Mouse (Mus musculus): ENCODE results near the gene Ppp1r10.

DNA sequence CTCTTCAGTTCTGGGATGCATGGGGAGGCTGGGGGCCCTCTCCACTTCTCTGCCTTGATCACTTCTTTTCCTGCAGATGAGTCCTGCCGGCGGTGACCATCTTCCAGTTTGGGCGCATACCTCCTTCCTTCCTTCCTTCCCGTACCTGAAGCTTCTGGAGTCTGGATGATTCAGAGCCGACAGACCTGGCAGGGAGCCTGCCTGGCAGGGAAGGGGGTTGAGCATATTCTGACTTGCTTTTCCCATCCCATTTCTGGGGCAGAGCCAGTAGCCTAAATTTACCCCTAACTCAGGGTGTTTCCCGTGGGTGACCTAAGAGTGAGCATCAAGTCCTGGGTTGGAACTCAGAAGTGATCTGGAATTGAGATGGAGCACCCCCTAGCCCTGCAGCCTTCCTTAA lies 41.5 kb upstream of the Ppp1r10 start:
- TF ChIP-seq CTCF (IDR thresholded peaks at IDR 0.05; ENCODE audit: low read depth, low read length) (no peak), POLR2A (IDR thresholded peaks at IDR 0.05; ENCODE audit: insufficient read depth, low read length) (no peak)

All from ES-Bruce4 (cell line).